Mouse (Mus musculus): Measurements from ENCODE around the gene Dnah6.

DNA sequence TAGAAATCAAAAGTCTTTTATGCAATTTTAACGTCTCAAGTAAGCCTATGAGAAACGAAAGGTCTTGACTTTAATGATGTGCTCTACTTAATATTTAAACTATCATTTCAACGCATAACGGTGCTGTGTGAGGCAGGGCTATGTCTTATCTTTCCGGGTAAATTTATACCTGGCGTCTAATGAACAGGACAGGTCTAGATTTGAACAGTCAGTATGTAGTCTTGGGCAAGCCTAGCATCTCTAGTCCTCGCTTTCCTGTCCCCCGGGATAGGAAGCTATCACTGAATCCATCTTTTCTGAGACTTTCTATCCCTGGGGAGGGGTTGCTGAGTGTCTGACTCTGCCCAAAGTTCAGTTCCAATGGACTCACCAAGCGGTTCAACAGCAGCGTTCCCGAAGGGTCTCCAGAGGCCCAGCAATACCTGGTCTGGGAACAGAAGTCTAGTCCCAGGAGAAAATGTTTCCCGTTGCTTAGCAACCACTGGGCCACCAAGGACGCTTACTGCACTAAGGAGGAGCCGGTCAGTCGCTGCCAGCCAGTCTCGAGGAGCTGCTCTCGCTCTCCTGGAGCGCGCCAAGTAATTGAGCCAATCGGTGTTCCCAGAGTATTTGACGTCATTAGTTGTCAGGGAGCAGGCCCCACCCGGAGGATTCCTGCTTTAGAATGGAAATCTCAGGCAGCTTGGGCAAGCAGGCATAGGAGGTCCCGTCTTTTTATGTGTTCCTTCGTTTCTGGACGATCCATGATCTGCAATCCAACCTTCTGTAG is at the start of gene Dnah6:
- no peak for TF ChIP-seq CTCF (IDR thresholded peaks at IDR 0.05; ENCODE audit: insufficient read depth, low read depth, low read length)
- no peak for TF ChIP-seq POLR2A (IDR thresholded peaks at IDR 0.05; ENCODE audit: insufficient read depth, low read depth, low read length)

Data from olfactory bulb, adult 2 months (tissue).